Mouse (Mus musculus): ENCODE results near the gene Cdk12. TPM values are rescaled to one million over a fixed set of nuclear protein-coding genes. Genes with fewer than 3 reads are reported as not detected.

The Cdk12 gene
- total and polyA plus RNA-seq, 3 experiments = 27.8 to 44.1 (median 29.6) TPM

- TF ChIP-seq JUND (conservative IDR thresholded peaks at IDR 0.05; ENCODE audit: low read depth, low read length) (no peak), PAX5 (IDR thresholded peaks at IDR 0.05; ENCODE audit: low read length) (no peak)
Observed at GRCm38 (mm10) chr11:98317479-98317878, 114.6 kb downstream of the Cdk12 start.

GRCm38 (mm10) chr11:98318421-98319116 lies 115.7 kb downstream of the Cdk12 start:
- in situ Hi-C loops (cut with MboI; ENCODE audit: low pct_ligation_motif_present, low pct_unique_long_range_greater_than_20kb, low sequenced_read_pairs) (no loop called here), dilution Hi-C loops (cut with MboI; ENCODE audit: extremely low pct_ligation_motif_present, extremely low pct_unique_long_range_greater_than_20kb, low sequenced_read_pairs) (no loop called here)
- Histone ChIP-seq H3K4me3 (replicated peaks in 1 of 3; ENCODE audit: low read depth in 2 of 3, low read length in 2 of 3, poor library complexity in 1 of 3) (no peak overlapping the region), H3K27ac (ENCODE audit: insufficient read depth, low read depth) (no peak overlapping the region), H3K27me3 (replicated peaks) (peaks cover 97% of the 10 kb centered on the region), H3K79me2 (replicated peaks; ENCODE audit: control insufficient read depth, extremely low read depth, insufficient read depth, poor library complexity, severe bottlenecking) (no peaks in the 10 kb centered on the region), H3K9ac (ENCODE audit: insufficient read depth, low read depth) (no peak overlapping the region), H3K36me3 (replicated peaks in 1 of 2; ENCODE audit: control insufficient read depth in 1 of 2, insufficient read depth in 1 of 2, low read length in 1 of 2) (no peaks in the 10 kb centered on the region), H3K9me3 (replicated peaks; ENCODE audit: low read length) (no peaks in the 10 kb centered on the region), H3K4me2 (ENCODE audit: insufficient read depth, low read depth, poor library complexity, severe bottlenecking) (no peak overlapping the region), H3K4me1 (ENCODE audit: control insufficient read depth in 1 of 2, insufficient read depth in 2 of 2) (peaks cover 0 to 3% of the 10 kb centered on the region in 2 experiments; a peak in 3 of 4 replicates)
- no peak for DNase-seq (ENCODE audit: extremely low read depth)
- no peak for TF ChIP-seq USF2 (conservative IDR thresholded peaks at IDR 0.05; ENCODE audit: low read depth, low read length)
- no peak for TF ChIP-seq MXI1 (IDR thresholded peaks at IDR 0.05; ENCODE audit: low read depth, low read length)
- TF ChIP-seq EP300 (IDR thresholded peaks at IDR 0.05; ENCODE audit: low read length) = no peak
- TF ChIP-seq E2F4 (IDR thresholded peaks at IDR 0.05; ENCODE audit: insufficient replicate concordance, low read depth, low read length) = no peak
- no peak for TF ChIP-seq MAZ (IDR thresholded peaks at IDR 0.05; ENCODE audit: low read depth, low read length)
- TF ChIP-seq POLR2A (IDR thresholded peaks at IDR 0.05; ENCODE audit: low read depth, low read length) = no peak
- TF ChIP-seq ZC3H11A (IDR thresholded peaks at IDR 0.05; ENCODE audit: low read depth, low read length) = no peak
- TF ChIP-seq SMC3 (IDR thresholded peaks at IDR 0.05; ENCODE audit: low read depth, low read length) = no peak
- no peak for TF ChIP-seq ZMIZ1 (IDR thresholded peaks at IDR 0.05; ENCODE audit: low read depth, low read length)
- TF ChIP-seq JUND (conservative IDR thresholded peaks at IDR 0.05; ENCODE audit: low read depth, low read length) = no peak
- TF ChIP-seq ETS1 (conservative IDR thresholded peaks at IDR 0.05; ENCODE audit: low read depth, low read length) = no peak
- no peak for TF ChIP-seq PAX5 (IDR thresholded peaks at IDR 0.05; ENCODE audit: low read length)
- no peak for TF ChIP-seq JUN (IDR thresholded peaks at IDR 0.05; ENCODE audit: insufficient read depth, low read depth, low read length)
- TF ChIP-seq RCOR1 (conservative IDR thresholded peaks at IDR 0.05; ENCODE audit: low read depth, low read length) = no peak
- TF ChIP-seq ZKSCAN1 (IDR thresholded peaks at IDR 0.05; ENCODE audit: borderline replicate concordance, low read depth, low read length) = no peak

More at GRCm38 (mm10) chr11:98317479-98317878, 114.6 kb downstream of the Cdk12 start:
- Histone ChIP-seq H3K4me2 (ENCODE audit: insufficient read depth, low read depth, poor library complexity, severe bottlenecking) (no peak overlapping the region), H3K27me3 (replicated peaks) (peaks cover 92% of the 10 kb centered on the region), H3K4me1 (ENCODE audit: control insufficient read depth in 1 of 2, insufficient read depth in 2 of 2) (peaks cover 0 to 4% of the 10 kb centered on the region in 2 experiments; a peak in 3 of 4 replicates), H3K36me3 (replicated peaks in 1 of 2; ENCODE audit: control insufficient read depth in 1 of 2, insufficient read depth in 1 of 2, low read length in 1 of 2) (no peaks in the 10 kb centered on the region), H3K27ac (ENCODE audit: insufficient read depth, low read depth) (no peak overlapping the region), H3K79me2 (replicated peaks; ENCODE audit: control insufficient read depth, extremely low read depth, insufficient read depth, poor library complexity, severe bottlenecking) (no peaks in the 10 kb centered on the region), H3K9ac (ENCODE audit: insufficient read depth, low read depth) (no peak overlapping the region), H3K9me3 (replicated peaks; ENCODE audit: low read length) (no peaks in the 10 kb centered on the region), H3K4me3 (replicated peaks in 1 of 3; ENCODE audit: low read depth in 2 of 3, low read length in 2 of 3, poor library complexity in 1 of 3) (no peak overlapping the region)
- in situ Hi-C loops (cut with MboI; ENCODE audit: low pct_ligation_motif_present, low pct_unique_long_range_greater_than_20kb, low sequenced_read_pairs) (no loop called here), dilution Hi-C loops (cut with MboI; ENCODE audit: extremely low pct_ligation_motif_present, extremely low pct_unique_long_range_greater_than_20kb, low sequenced_read_pairs) (no loop called here)
- DNase-seq (ENCODE audit: extremely low read depth) = no peak
